Mouse (Mus musculus) MEL (cell line): ENCODE data around the gene Ifit3. TPM values are rescaled to one million over a fixed set of nuclear protein-coding genes. Genes with fewer than 3 reads are reported as not detected.
"Not testable (repeated sequence)": the region's sequence is repeated elsewhere in the genome, so short reads cannot be mapped to it uniquely, and the experiment has no call there.

Source experiments
- DNase-seq: peaks from one replicate; pipeline ENCODE4 v3.0.0; 2011; ENCODE audit warnings: low read depth, low spot score
- H3K27ac ChIP-seq: 2 replicates; pipeline ENCODE4 v1.5.1; 2012; ENCODE audit warnings: low read depth, mild to moderate bottlenecking, control low read depth, low read length, moderate library complexity; ENCODE audit not compliant: control insufficient read depth
- H3K27me3 ChIP-seq, 2 experiments: fragments of 150-350 bp in 1 of 2; sonication (generic) in 1 of 2; 2 replicates each; pipeline ENCODE4 v1.6.1; 2012; ENCODE audit warnings: low read length in 2 of 2, mild to moderate bottlenecking in 2 of 2, improper control_type of control experiment in 1 of 2, moderate library complexity in 1 of 2; ENCODE audit not compliant: insufficient read depth in 2 of 2, control insufficient read depth in 1 of 2
- H3K36me3 ChIP-seq, 2 experiments: 2 replicates each; pipeline ENCODE4 v1.6.1; 2012 to 2014; ENCODE audit warnings: low read length in 2 of 2, improper control_type of control experiment in 1 of 2, inconsistent platforms in 1 of 2, mild to moderate bottlenecking in 1 of 2; ENCODE audit not compliant: insufficient read depth in 2 of 2, control insufficient read depth in 1 of 2
- H3K4me1 ChIP-seq, 2 experiments: fragments of 150-350 bp in 1 of 2; sonication (generic) in 1 of 2; 2 replicates each; pipeline ENCODE4 v1.6.1; 2012; ENCODE audit warnings: low read length in 2 of 2, improper control_type of control experiment in 1 of 2, mild to moderate bottlenecking in 1 of 2; ENCODE audit not compliant: insufficient read depth in 2 of 2, control insufficient read depth in 1 of 2
- H3K4me3 ChIP-seq, 2 experiments: fragments of 150-350 bp in 1 of 2; sonication (generic) in 1 of 2; 2 replicates each; pipeline ENCODE4 v1.5.1; 2012; ENCODE audit warnings: low read depth in 2 of 2, low read length in 2 of 2, mild to moderate bottlenecking in 2 of 2, moderate library complexity in 2 of 2, control low read depth in 1 of 2, improper control_type of control experiment in 1 of 2; ENCODE audit not compliant: control insufficient read depth in 1 of 2, insufficient read depth in 1 of 2
- H3K79me2 ChIP-seq: 2 replicates; pipeline ENCODE4 v1.6.1; 2012; ENCODE audit warnings: mild to moderate bottlenecking, low read length, moderate library complexity; ENCODE audit not compliant: control insufficient read depth, poor library complexity, insufficient read depth
- H3K9ac ChIP-seq: 2 replicates; pipeline ENCODE4 v1.6.1; 2012; ENCODE audit warnings: low read depth, mild to moderate bottlenecking, control low read depth, low read length, moderate library complexity; ENCODE audit not compliant: control insufficient read depth, poor library complexity, severe bottlenecking
- H3K9me3 ChIP-seq: fragments of 150-350 bp; sonication (generic); replicated peaks from 2 replicates; pipeline ENCODE4 v1.6.1; 2012; ENCODE audit warnings: mild to moderate bottlenecking, low read length, improper control_type of control experiment, moderate library complexity; ENCODE audit not compliant: insufficient read depth
- CTCF ChIP-seq, 3 experiments: IDR thresholded peaks in 2 of 3; conservative IDR thresholded peaks in 1 of 3; 2 replicates each; pipeline ENCODE4 v1.5.1; 2011 to 2012; ENCODE audit warnings: low read length in 3 of 3, low read depth in 2 of 3, mild to moderate bottlenecking in 2 of 3, improper control_type of control experiment in 1 of 3, inconsistent platforms in 1 of 3, mixed read lengths in 1 of 3, moderate library complexity in 1 of 3; ENCODE audit not compliant: control insufficient read depth in 1 of 3, insufficient read depth in 1 of 3, poor library complexity in 1 of 3, severe bottlenecking in 1 of 3
- JUND ChIP-seq: IDR thresholded peaks from 2 replicates; pipeline ENCODE4 v1.6.1; 2011; ENCODE audit warnings: low read depth, mild to moderate bottlenecking, improper control_type of control experiment, low read length
- MAFK ChIP-seq: IDR thresholded peaks from 2 replicates; pipeline ENCODE4 v1.6.1; 2011; ENCODE audit warnings: low read depth, mild to moderate bottlenecking, low read length, improper control_type of control experiment, borderline replicate concordance
- MXI1 ChIP-seq: IDR thresholded peaks from 2 replicates; pipeline ENCODE4 v1.6.1; 2011; ENCODE audit warnings: mild to moderate bottlenecking, low read depth, low read length, improper control_type of control experiment
- SIN3A ChIP-seq: IDR thresholded peaks from 2 replicates; pipeline ENCODE4 v1.6.1; 2012; ENCODE audit warnings: low read length, improper control_type of control experiment, inconsistent platforms
- TAL1 ChIP-seq: IDR thresholded peaks from 2 replicates; pipeline ENCODE4 v1.6.1; 2012; ENCODE audit warnings: mild to moderate bottlenecking, inconsistent platforms, low read length, moderate library complexity, mixed read lengths
- polyA plus RNA-seq, 2 experiments: library from polyadenylated mRNA; stranded (reverse) in 1 of 2; unstranded in 1 of 2; fragments of >175 nt in 1 of 2; fragments of >200 nt in 1 of 2; gene quantifications; 2 replicates each; pipeline versions ENCODE4 v1.2.1 to v1.2.4; 2012; ENCODE audit warnings: low replicate concordance in 2 of 2, low read depth in 1 of 2; ENCODE audit not compliant: insufficient read length in 2 of 2, insufficient read depth in 1 of 2, missing spikeins in 1 of 2
- total RNA-seq: library from RNA; depleted of rRNA; stranded (reverse); fragments of 300-350 nt; gene quantifications from 2 replicates; pipeline ENCODE4 v1.2.3, GENCODE M21; 2012

Ifit3 gene
- total and polyA plus RNA-seq, 3 experiments: 0.10 TPM; not detected in 2

- TF ChIP-seq MXI1 (no peak), TAL1 (no peak), JUND (no peak), SIN3A (no peak)
Measured at GRCm38 (mm10) chr19:34577121-34577520, 6.2 kb upstream of the Ifit3 start.

GRCm38 (mm10) chr19:34582696-34583095 lies 635 bp upstream of the Ifit3 start:
- not testable (repeated sequence) for H3K79me2 ChIP-seq, DNase-seq, H3K9me3 ChIP-seq, H3K4me1 ChIP-seq, H3K27me3 ChIP-seq, H3K27ac ChIP-seq, H3K4me3 ChIP-seq, H3K36me3 ChIP-seq, H3K9ac ChIP-seq

More at GRCm38 (mm10) chr19:34577121-34577520, 6.2 kb upstream of the Ifit3 start:
- Histone ChIP-seq H3K9ac (no peak overlapping the region), H3K4me1 (no peaks in the 10 kb centered on the region), H3K36me3 (no peaks in the 10 kb centered on the region), H3K27me3 (peaks cover 1% of the 10 kb centered on the region in 2 experiments; a peak in 2 of 4 replicates), H3K79me2 (no peaks in the 10 kb centered on the region), H3K27ac (no peak overlapping the region), H3K4me3 (no peak overlapping the region), H3K9me3 (no peaks in the 10 kb centered on the region)
- DNase-seq: no peak

GRCm38 (mm10) chr19:34585740-34586458 lies 2.6 kb downstream of the Ifit3 start:
- H3K9me3 ChIP-seq, DNase-seq, H3K27ac ChIP-seq, H3K36me3 ChIP-seq, H3K4me1 ChIP-seq, H3K27me3 ChIP-seq, H3K4me3 ChIP-seq, H3K79me2 ChIP-seq, H3K9ac ChIP-seq: not testable (repeated sequence)
- TF ChIP-seq MAFK (peak; percentile 59; the same call in 1 of the 2 replicates), CTCF (IDR thresholded peaks at IDR 0.05 in 2 of 3, conservative IDR thresholded peaks at IDR 0.05 in 1 of 3; ENCODE audit: control insufficient read depth in 1 of 3, insufficient read depth in 1 of 3, low read depth in 2 of 3, low read length in 3 of 3, poor library complexity in 1 of 3, severe bottlenecking in 1 of 3) (peak in 1 of 3 experiments; percentile 8; a peak in 1 of 6 replicates)

GRCm38 (mm10) chr19:34587898-34588692 lies 4.8 kb downstream of the Ifit3 start:
- not testable (repeated sequence) for H3K36me3 ChIP-seq, H3K4me1 ChIP-seq, H3K79me2 ChIP-seq, H3K9ac ChIP-seq, H3K4me3 ChIP-seq, DNase-seq, H3K27me3 ChIP-seq, H3K9me3 ChIP-seq, H3K27ac ChIP-seq
